Mouse (Mus musculus): ENCODE results near the gene Nup98. TPM values are rescaled to one million over a fixed set of nuclear protein-coding genes. Genes with fewer than 3 reads are reported as not detected.

Nup98 gene
- total and polyA plus RNA-seq, 2 experiments, result 6.7 to 14.0 TPM

- Histone ChIP-seq H3K4me3 (ENCODE audit: insufficient read depth, low read depth, low read length) (no peak overlapping the region), H3K4me1 (ENCODE audit: control insufficient read depth, insufficient read depth, low read length) (peaks cover 5% of the 10 kb centered on the region; the same call in 1 of the 2 replicates), H3K79me2 (ENCODE audit: control insufficient read depth, insufficient read depth, low read length) (peaks cover 13% of the 10 kb centered on the region; the same call in 1 of the 2 replicates), H3K36me3 (ENCODE audit: control insufficient read depth, insufficient read depth, low read length) (no peaks in the 10 kb centered on the region), H3K27ac (replicated peaks; ENCODE audit: insufficient read depth, low read depth, low read length) (no peak overlapping the region), H3K27me3 (ENCODE audit: control insufficient read depth, insufficient read depth, low read length) (no peaks in the 10 kb centered on the region), H3K9ac (ENCODE audit: low read depth, low read length) (no peak overlapping the region)
- no peak for DNase-seq (ENCODE audit: extremely low read depth, low read depth, low spot score)
- TF ChIP-seq POLR2A (IDR thresholded peaks at IDR 0.05; ENCODE audit: extremely low read depth, insufficient read depth, low read length), result no peak
- TF ChIP-seq CTCF (IDR thresholded peaks at IDR 0.05; ENCODE audit: low read depth, low read length), result no peak
- WGBS, result 93% methylated on average over 1 of the region's 1 CpGs
Measured at GRCm38 (mm10) chr7:102253631-102254030, 43.7 kb upstream of the Nup98 start.

DNA sequence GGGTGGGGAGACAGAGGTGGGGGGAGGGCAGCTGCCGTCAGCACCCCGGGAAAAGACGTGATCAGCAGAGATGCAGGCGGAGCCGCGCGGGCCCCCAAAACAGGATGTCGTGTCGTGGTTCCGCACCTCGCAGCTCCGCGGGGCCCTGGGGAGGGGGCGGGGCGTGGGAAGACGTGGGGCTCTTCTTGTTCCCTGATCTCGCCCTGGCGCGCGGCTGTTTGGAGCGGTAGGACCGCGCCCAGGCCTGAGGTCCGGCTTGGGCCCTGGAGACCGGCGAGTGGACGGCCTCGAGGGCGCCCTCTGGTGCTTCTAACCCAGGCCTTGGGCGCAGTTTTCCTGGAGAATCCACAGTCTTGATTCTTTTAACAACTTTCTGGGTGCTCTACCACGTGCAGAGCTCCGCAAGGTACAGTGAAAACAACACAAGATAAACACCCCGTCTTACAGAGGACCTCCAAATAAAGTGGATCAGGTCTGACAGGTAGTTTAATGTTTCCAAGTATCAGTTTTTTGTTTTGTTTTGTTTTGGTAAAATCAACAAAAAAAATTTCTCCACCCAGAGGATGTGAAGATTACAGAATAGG is 40.7 kb upstream of the Nup98 start:
- WGBS, result under 1% methylated on average over 33 of the region's 33 CpGs
- peak; percentile 71 for DNase-seq (ENCODE audit: extremely low read depth, low read depth, low spot score)
- peak overlapping the region; percentile 71 for H3K4me3 ChIP-seq (ENCODE audit: insufficient read depth, low read depth, low read length)
- peaks cover 25% of the 10 kb centered on the region for H3K4me1 ChIP-seq (ENCODE audit: control insufficient read depth, insufficient read depth, low read length)
- H3K9ac ChIP-seq (ENCODE audit: low read depth, low read length), result peak overlapping the region; percentile 70
- peaks cover 31% of the 10 kb centered on the region; the same call in 1 of the 2 replicates for H3K79me2 ChIP-seq (ENCODE audit: control insufficient read depth, insufficient read depth, low read length)
- H3K36me3 ChIP-seq (ENCODE audit: control insufficient read depth, insufficient read depth, low read length), result no peaks in the 10 kb centered on the region
- peak overlapping the region; percentile 77 for H3K27ac ChIP-seq (replicated peaks; ENCODE audit: insufficient read depth, low read depth, low read length)
- TF ChIP-seq CTCF (IDR thresholded peaks at IDR 0.05; ENCODE audit: low read depth, low read length) (peak; percentile 87), POLR2A (IDR thresholded peaks at IDR 0.05; ENCODE audit: extremely low read depth, insufficient read depth, low read length) (0 out of 2 replicates have a peak, but pooled peaks have one; percentile 10)
- H3K27me3 ChIP-seq (ENCODE audit: control insufficient read depth, insufficient read depth, low read length), result no peaks in the 10 kb centered on the region

DNA sequence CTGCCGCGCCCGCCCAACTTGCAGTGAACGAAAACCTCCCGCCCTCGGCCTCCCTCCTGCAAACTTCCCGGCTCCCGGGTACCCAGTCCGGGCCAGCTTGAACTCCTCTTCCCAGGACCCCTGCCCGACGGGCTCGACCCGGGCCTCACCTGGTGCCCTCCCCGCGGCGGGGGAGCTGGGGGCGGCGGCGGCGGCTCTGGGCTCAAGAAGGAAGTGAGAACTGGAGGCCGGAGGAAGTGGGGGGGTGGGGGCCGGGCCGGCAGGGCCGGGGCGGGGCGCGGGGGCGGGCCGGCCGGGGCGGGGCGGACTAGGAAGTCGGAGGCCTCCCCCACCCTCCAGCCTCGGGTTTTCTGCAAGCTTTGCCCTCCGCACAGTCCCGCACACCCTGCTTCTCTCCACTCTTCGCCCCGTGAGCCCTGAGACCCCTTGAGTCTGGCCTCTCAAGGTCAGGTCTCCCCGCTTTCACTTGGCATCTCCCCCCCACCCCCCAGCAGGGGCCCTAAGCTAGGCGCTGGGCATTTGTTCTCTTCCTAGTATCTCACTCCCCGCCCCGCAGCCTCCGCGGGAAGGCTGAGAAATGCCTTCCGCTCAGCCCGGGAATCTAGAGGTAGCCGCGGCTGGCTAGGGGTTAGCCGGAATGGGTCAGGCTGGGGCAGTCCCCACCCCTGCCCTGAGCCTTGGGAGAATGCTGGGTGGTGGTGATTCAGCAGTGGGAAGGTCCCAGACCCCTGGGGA is 40.1 kb upstream of the Nup98 start:
- peaks cover 27% of the 10 kb centered on the region for H3K4me1 ChIP-seq (ENCODE audit: control insufficient read depth, insufficient read depth, low read length)
- peak overlapping the region; percentile 93 for H3K4me3 ChIP-seq (ENCODE audit: insufficient read depth, low read depth, low read length)
- no peaks in the 10 kb centered on the region for H3K36me3 ChIP-seq (ENCODE audit: control insufficient read depth, insufficient read depth, low read length)
- H3K9ac ChIP-seq (ENCODE audit: low read depth, low read length), result peak overlapping the region; percentile 94
- peaks cover 33% of the 10 kb centered on the region; the same call in 1 of the 2 replicates for H3K79me2 ChIP-seq (ENCODE audit: control insufficient read depth, insufficient read depth, low read length)
- peak; percentile 66 for DNase-seq (ENCODE audit: extremely low read depth, low read depth, low spot score)
- TF ChIP-seq CTCF (IDR thresholded peaks at IDR 0.05; ENCODE audit: low read depth, low read length), result no peak
- peak; percentile 72 for TF ChIP-seq POLR2A (IDR thresholded peaks at IDR 0.05; ENCODE audit: extremely low read depth, insufficient read depth, low read length)
- no peaks in the 10 kb centered on the region for H3K27me3 ChIP-seq (ENCODE audit: control insufficient read depth, insufficient read depth, low read length)
- WGBS, result under 1% methylated on average over 39 of the region's 49 CpGs
- peak overlapping the region; percentile 82 for H3K27ac ChIP-seq (replicated peaks; ENCODE audit: insufficient read depth, low read depth, low read length)

- peaks cover 34% of the 10 kb centered on the region; the same call in 1 of the 2 replicates for H3K79me2 ChIP-seq (ENCODE audit: control insufficient read depth, insufficient read depth, low read length)
- under 1% methylated on average over 23 of the region's 23 CpGs for WGBS
- peak overlapping the region; percentile 94 for H3K9ac ChIP-seq (ENCODE audit: low read depth, low read length)
- peaks cover 31% of the 10 kb centered on the region for H3K4me1 ChIP-seq (ENCODE audit: control insufficient read depth, insufficient read depth, low read length)
- peak overlapping the region; percentile 82 for H3K27ac ChIP-seq (replicated peaks; ENCODE audit: insufficient read depth, low read depth, low read length)
- no peak for DNase-seq (ENCODE audit: extremely low read depth, low read depth, low spot score)
- TF ChIP-seq POLR2A (IDR thresholded peaks at IDR 0.05; ENCODE audit: extremely low read depth, insufficient read depth, low read length), result no peak
- no peak for TF ChIP-seq CTCF (IDR thresholded peaks at IDR 0.05; ENCODE audit: low read depth, low read length)
- H3K36me3 ChIP-seq (ENCODE audit: control insufficient read depth, insufficient read depth, low read length), result no peaks in the 10 kb centered on the region
- H3K27me3 ChIP-seq (ENCODE audit: control insufficient read depth, insufficient read depth, low read length), result no peaks in the 10 kb centered on the region
- peak overlapping the region; percentile 93 for H3K4me3 ChIP-seq (ENCODE audit: insufficient read depth, low read depth, low read length)
Measured at GRCm38 (mm10) chr7:102249531-102249895, 39.5 kb upstream of the Nup98 start.

DNA sequence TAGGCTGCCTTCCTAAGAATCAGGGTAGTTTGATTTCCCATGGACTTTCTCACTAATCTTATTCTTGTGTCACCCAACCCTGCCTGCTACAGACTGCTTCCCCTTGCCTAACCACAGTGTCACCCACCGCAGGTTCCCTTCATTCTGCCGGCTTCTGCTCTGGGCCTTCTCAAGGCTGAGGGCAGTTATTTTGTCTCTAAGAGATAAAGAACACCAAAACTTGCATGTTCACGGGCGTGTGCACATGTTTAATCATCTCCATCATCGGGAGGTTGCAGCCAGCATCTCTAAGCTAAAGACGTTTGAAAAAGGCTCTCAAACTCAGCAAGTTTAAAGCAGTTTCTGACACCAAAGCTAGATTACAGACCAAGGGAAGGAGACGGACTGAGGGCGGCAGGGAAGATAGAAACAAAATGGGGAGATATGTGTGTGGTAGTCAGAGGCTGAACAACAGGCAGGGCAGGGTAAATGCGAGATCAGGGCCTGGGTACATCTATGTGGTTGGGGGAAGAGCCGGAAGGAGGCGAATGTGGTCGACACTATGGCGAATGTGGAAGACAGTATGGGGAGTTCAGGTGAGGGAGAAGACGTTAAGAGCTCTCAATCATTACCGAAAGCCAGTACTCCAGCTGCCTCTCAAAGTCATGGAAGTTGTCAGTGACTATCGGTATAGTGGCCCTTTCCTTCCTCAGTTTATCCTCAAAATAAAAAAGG is 38.9 kb upstream of the Nup98 start:
- Histone ChIP-seq H3K79me2 (ENCODE audit: control insufficient read depth, insufficient read depth, low read length) (peaks cover 36% of the 10 kb centered on the region; the same call in 1 of the 2 replicates), H3K9ac (ENCODE audit: low read depth, low read length) (peak overlapping the region; percentile 94), H3K4me1 (ENCODE audit: control insufficient read depth, insufficient read depth, low read length) (peaks cover 34% of the 10 kb centered on the region), H3K27ac (replicated peaks; ENCODE audit: insufficient read depth, low read depth, low read length) (0 out of 2 replicates have a peak overlapping the region, but pooled peaks have one; percentile 22), H3K4me3 (ENCODE audit: insufficient read depth, low read depth, low read length) (peak overlapping the region; percentile 93), H3K27me3 (ENCODE audit: control insufficient read depth, insufficient read depth, low read length) (no peaks in the 10 kb centered on the region), H3K36me3 (ENCODE audit: control insufficient read depth, insufficient read depth, low read length) (no peaks in the 10 kb centered on the region)
- TF ChIP-seq CTCF (IDR thresholded peaks at IDR 0.05; ENCODE audit: low read depth, low read length) (no peak), POLR2A (IDR thresholded peaks at IDR 0.05; ENCODE audit: extremely low read depth, insufficient read depth, low read length) (no peak)
- DNase-seq (ENCODE audit: extremely low read depth, low read depth, low spot score), result no peak
- WGBS, result 20% methylated on average over 16 of the region's 16 CpGs
